Mouse (Mus musculus): ENCODE data around the gene Lrif1.
"Not testable (repeated sequence)": the region's sequence is repeated elsewhere in the genome, so short reads cannot be mapped to it uniquely, and the experiment has no call there.

The Lrif1 gene

GRCm38 (mm10) chr3:106684830-106685229 is at the start of gene Lrif1:
Gene Lrif1, plus strand, starts transcription at chr3:106684987.
- DNase-seq, result peak; percentile 80 to 83

- not testable (repeated sequence) for DNase-seq
Measured at GRCm38 (mm10) chr3:106672811-106673210, 12.0 kb upstream of the Lrif1 start.

GRCm38 (mm10) chr3:106685381-106685780 is 594 bp downstream of the Lrif1 start:
- DNase-seq, result no peak

GRCm38 (mm10) chr3:106721397-106722027 is 36.7 kb downstream of the Lrif1 start:
- peak; percentile 92 to 95 for DNase-seq

- DNase-seq, result peak; percentile 88 to 89
Measured at GRCm38 (mm10) chr3:106722028-106722945, 37.5 kb downstream of the Lrif1 start.

- no peak for DNase-seq
Measured at GRCm38 (mm10) chr3:106755898-106756297, 71.1 kb downstream of the Lrif1 start.

GRCm38 (mm10) chr3:106771834-106772233 is 87.0 kb downstream of the Lrif1 start:
- DNase-seq, result no peak

- no peak for DNase-seq
Measured at GRCm38 (mm10) chr3:106785130-106785529, 100.3 kb downstream of the Lrif1 start.

Measured in cerebellum, postnatal 25 days (tissue).